Mouse (Mus musculus) cerebellum, adult 18-20 months (tissue): ENCODE results near the gene Cdkn2d.

Experiments used
- DNase-seq, 2 experiments: peaks; one replicate each; pipeline ENCODE4 v3.0.0; 2021

Gene Cdkn2d

GRCm38 (mm10) chr9:21243826-21244427 lies 47.3 kb downstream of the Cdkn2d start:
- DNase-seq, result peak in 1 of 2 experiments; percentile 86

GRCm38 (mm10) chr9:21241343-21241742 lies 49.9 kb downstream of the Cdkn2d start:
- peak; percentile 86 to 87 for DNase-seq

GRCm38 (mm10) chr9:21239465-21239848 lies 51.8 kb downstream of the Cdkn2d start:
- DNase-seq, result no peak

- peak; percentile 77 to 88 for DNase-seq
Observed at GRCm38 (mm10) chr9:21238733-21239464, 52.3 kb downstream of the Cdkn2d start, which contains the start of gene Keap1. Gene Keap1, minus strand, starts transcription at chr9:21239361.
